Mouse (Mus musculus): ENCODE results near the gene Srl.
A peak's percentile ranks its signal among the peaks of the same experiment; 100 is the strongest.
"Not testable (repeated sequence)": the region's sequence is repeated elsewhere in the genome, so short reads cannot be mapped to it uniquely, and the experiment has no call there.

Gene Srl

DNA sequence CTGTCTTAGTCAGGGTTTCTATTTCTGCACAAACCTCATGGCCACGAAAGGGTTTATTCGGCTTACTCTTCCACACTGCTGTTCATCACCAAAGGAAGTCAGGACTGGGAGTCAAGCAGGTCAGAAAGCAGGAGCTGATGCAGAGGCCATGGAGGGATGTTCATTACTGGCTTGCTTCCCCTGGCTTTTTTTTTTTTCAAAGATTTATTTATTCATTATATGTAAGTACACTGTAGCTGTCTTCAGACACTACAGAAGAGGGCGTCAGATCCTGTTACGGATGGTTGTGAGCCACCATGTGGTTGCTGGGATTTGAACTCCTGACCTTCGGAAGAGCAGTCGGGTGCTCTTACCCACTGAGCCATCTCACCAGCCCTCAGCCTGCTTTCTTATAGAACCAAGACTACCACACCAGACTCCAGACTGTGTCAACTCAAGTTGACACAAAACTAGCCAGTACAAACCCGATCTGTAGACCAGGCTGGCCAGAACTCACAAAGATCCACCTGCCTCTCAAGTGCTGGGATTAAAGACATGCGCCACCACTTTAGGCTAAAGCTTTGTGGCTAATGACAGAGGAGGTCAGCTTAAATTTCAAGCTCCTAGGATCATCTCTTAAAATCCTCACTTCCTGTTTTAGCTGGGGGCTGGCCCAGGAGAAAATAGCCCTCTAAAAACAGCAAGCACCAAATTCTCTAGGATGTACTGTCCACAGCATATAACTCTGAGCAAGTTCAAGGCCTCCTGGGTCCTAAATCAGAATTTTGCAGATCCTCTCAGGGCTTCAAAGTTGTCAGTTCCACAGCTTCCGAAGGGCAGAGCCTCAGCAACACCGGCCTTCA lies 67.4 kb downstream of the Srl start:
- DNase-seq (ENCODE audit: low spot score in 2 of 2), result not testable (repeated sequence)

DNA sequence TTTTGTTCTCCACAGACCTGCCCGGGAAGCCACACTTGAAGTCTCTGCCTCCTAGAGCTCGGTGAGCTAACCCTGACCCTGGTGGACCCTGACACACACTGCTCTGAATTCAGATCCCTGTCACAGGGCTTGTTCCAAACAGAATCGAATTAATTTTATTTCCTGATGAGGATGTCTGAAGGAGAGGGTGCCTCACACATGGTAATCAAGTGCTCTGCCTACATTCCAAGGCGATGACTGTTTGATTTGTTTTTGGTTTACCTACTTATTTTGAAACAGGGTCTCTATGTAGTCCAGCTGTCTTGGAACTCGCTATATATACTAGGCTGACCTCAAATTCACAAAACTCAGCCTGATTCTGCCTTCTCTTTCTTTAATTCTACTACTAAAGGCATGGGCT lies 68.4 kb downstream of the Srl start:
- DNase-seq (ENCODE audit: low spot score in 2 of 2), result no peak

DNA sequence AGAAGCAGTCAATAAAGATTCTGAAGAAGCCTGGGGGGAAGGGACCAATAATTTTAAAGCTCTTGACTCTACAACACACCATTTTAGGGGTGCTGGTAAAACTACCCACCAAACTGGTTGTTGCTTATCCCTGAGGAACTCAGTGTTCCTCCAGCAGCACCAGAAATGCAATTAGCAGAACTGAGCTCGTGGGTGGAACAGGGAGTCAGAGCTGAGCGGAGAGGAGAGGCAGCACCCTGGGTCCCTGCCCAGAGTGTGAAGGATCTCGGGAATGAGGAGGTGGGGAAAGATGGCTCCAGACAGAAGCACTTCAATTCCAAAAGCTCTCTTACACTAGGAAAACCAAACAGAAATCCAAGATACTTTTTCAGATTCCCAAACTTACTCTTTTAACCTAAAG lies 68.9 kb downstream of the Srl start:
- DNase-seq (ENCODE audit: low spot score in 2 of 2), result peak; percentile 38 to 58

DNA sequence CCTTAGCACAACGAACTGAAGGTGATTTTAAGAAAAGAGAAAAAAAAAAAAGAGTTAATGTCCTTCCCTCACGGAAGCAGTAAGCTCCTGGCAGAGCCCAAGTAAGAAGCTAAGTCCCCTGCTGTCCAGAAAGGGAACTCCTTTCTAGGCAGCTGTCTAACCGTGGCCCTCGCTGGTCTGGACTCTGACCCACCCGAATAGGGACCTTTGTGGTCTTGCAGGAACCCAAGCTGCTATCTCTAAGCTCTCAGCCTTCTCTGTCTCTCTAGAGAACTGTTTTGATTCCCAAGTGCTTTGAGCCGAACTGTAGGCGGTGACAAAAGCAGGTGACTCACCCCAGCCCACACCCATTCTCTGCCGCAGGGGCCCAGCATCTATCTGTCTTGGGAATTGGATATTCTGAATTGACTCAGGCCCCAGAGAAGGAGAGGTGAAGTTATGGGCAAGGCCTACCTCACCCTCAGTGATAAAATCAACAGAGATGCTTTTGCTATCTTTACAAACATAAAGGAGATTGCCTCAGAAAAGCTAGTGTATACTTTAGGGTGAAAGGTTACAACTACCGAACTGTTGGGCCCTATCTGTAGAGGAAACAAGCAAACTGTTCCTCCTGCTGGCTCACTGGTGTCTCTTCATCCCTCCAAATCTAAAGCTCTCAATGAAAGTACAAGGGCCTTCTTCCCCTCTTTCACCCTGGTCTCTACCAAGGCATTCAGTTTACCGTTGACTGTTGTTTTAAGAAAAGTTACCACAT lies 71.8 kb downstream of the Srl start:
- no peak for DNase-seq (ENCODE audit: low spot score in 2 of 2)

GRCm38 (mm10) chr16:4464529-4465089 lies 77.0 kb downstream of the Srl start:
- DNase-seq (ENCODE audit: low spot score in 2 of 2), result no peak

DNA sequence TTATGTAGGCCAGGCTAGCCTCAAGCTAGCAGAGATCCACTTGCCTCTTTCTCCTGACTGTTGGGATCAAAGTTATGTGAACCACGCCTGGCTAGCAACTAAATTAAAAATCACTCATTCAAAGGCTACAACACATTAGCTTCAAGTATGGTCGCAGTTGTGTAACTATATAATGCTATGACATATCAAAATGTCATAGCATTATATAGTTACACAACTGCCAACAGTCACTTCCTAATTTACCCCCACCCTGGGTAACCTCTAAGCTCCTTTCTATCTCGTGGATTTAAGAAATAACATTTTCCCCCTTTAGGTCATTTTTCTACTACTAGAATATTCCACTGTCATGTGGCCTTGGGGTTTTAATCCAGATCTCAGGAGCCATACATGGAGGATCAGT lies 83.7 kb downstream of the Srl start:
- no peak for DNase-seq (ENCODE audit: low spot score in 2 of 2)

GRCm38 (mm10) chr16:4456391-4456790 lies 85.2 kb downstream of the Srl start:
- peak in 1 of 2 experiments; percentile 41 for DNase-seq (ENCODE audit: low spot score in 2 of 2)

DNA sequence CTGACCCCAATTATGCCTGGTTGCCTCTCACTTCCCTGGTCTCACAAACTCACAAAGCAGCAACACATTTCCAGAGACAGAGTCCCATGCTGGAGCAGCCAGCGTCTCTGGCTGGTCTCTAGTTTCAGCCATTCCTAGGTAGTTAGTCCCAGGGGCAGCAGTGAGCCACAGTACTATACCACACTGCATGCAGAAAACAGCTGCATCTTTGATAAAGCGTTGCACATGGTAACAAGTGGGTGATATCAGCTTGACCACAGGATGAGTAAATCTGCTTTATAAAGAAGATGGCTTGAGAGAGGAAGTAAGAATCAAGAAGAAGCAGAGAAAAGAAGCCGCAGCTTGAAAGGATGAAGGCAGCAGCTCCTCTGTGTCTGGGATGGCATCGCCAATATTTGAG lies 85.9 kb downstream of the Srl start:
- DNase-seq (ENCODE audit: low spot score in 2 of 2), result no peak

GRCm38 (mm10) chr16:4454563-4454962 lies 87.1 kb downstream of the Srl start:
- DNase-seq (ENCODE audit: low spot score in 2 of 2), result no peak

GRCm38 (mm10) chr16:4449418-4449817 lies 92.2 kb downstream of the Srl start:
- no peak for DNase-seq (ENCODE audit: low spot score in 2 of 2)

- DNase-seq (ENCODE audit: low spot score in 2 of 2), result no peak
Measured at GRCm38 (mm10) chr16:4448235-4448634, 93.4 kb downstream of the Srl start.

DNA sequence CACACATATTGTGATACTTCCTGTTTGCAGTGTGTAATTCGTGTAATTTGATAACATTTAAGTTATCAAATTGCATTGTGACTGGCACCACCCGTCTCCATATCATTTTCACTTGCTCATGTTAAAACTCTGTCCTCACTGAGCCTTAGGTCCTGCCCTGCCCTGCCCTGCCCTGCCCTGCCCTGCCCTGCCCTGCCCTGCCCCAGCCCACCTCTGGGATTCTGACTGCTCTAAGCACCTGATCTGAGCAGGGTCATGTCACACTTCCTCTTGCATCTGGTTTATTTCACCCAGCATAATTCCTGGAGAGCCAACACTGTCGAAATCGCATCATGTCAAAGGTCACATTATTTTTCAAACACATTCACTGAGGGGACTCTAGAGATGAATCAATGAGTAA lies 95.2 kb downstream of the Srl start:
- no peak for DNase-seq (ENCODE audit: low spot score in 2 of 2)

- DNase-seq (ENCODE audit: low spot score in 2 of 2), result no peak
Measured at GRCm38 (mm10) chr16:4444378-4444777, 97.2 kb downstream of the Srl start.

DNA sequence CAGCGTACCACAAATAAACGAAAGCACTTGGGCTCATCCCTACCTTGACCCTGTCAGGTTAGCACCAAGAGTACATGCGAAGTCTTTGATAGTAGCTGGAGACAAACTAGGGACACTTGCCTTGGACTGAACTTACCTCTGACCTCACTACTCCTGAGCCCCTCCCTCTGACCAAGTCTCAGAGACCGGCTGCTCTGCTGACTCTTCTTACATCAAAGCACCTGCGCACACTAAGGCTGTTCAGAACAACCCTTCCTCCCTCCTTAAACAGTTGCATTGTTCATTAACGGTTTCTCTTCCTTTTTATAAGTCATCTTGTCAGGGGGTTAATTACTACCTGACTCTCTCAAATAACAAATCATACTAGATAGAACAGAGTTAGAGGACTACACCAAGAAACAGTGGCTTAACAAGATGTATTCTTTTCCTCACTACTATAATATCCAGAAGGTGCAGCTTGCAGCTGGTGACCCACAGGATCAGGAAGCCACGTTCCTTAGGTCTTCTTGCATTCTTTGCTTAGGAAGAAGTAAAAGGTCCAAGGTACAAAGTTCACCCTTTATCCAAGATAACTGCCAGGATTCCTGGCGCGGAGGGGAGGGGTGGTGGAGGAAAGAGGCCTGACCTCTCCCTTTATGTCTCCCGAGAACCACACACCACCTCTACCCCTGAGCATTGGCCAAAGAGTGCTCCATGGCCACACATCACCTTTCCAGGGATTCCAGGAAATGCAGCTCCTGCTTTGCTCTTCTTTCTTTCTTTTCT lies 102.1 kb downstream of the Srl start:
- DNase-seq (ENCODE audit: low spot score in 2 of 2), result no peak

DNA sequence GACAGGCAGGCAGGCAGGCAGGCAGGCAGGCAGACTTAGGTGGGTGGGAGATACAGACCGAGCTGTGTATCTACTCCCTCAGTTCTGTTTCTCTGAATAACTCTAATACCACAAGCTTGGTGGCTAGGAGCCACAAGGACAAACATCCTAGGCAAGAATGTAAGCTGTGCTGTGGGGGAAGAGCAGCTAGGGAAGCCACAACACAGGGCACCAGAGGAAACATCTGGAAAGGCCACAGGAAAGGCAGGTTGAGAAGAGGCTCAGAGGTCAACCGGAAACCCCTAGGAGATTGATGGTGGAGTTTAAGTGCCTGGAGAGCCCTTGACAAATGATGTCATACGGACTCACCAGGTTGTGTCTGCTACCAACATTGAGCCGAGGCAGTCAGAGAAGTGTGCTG lies 104.9 kb downstream of the Srl start:
- no peak for DNase-seq (ENCODE audit: low spot score in 2 of 2)

DNA sequence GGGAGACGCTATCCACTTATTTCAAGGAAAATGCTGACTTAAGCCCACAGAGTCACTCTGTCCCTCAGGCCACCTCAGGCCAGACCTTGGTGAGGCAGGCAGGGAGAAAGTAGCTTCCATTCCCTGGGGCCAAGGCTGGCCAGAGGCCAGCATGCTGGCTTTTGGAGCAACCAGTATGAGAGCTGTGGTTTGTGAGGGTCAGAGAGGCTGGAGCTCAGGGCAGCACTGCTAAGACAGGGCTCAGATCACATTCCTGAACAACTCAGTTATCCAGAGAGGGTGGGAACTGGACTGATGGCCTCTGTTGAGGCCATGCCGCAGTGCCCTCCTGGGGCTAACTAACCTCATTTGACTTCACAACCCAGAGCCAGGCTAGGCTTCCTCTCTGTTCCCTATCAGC lies 106.2 kb downstream of the Srl start:
- DNase-seq (ENCODE audit: low spot score in 2 of 2), result no peak

- DNase-seq (ENCODE audit: low spot score in 2 of 2), result no peak
Measured at GRCm38 (mm10) chr16:4431841-4432240, 109.8 kb downstream of the Srl start.

DNA sequence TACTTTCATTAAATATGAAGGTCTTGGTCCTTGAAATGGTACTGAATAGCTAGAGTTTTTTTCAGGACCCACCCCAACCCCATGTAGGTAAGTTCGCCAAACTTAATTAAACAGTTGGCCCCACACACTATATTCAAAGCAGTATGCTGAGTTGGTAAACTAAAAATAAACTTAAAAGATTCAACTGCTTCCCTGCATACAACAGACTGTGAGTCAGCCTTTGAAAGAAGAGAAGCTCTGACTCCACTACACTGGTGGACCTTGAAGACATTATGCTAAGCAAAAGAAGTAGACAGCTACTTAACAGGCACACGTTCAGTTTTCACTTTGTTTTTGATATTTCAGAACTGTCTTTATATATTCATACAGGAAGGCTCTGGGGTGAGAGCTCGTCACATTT lies 110.6 kb downstream of the Srl start:
- DNase-seq (ENCODE audit: low spot score in 2 of 2), result no peak

- DNase-seq (ENCODE audit: low spot score in 2 of 2), result no peak
Measured at GRCm38 (mm10) chr16:4430232-4430631, 111.4 kb downstream of the Srl start.

Measured in frontal cortex, postnatal 10 days (tissue).